Mouse (Mus musculus) CD4-positive naive resting alpha-beta T cell, adult 76 days (primary cell): ENCODE measurements around the gene Gm49630. TPM values are rescaled to one million over a fixed set of nuclear protein-coding genes. Genes with fewer than 3 reads are reported as not detected.

Experiments used
- total RNA-seq: library from RNA; stranded (reverse); gene quantifications from one replicate; pipeline ENCODE4 v1.2.4, GENCODE M21; 2023

Gm49630 gene
- not detected for total RNA-seq

GRCm38 (mm10) chr17:7371879-7372278 is at the start of gene Gm49630:
Gene Gm49630, minus strand, starts transcription at chr17:7371979.

DNA sequence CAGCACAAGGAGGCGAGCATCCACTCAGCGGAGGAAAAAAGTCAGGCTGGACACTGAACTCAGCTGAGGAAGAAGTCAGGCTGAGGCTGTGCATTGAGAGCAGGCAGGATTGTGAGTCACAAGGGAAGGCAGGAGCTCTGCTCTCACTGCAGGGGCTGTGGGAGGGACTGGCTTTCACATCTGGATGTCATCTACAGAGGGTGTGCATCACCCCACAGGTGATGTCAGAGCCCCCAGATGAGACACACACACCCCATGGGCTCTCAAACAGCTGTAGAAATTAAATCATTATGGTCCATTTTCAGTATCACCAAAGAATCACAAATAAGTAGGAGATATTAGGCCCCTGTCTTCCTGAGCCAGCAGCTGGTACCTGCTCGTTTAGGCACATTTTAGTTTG is 13.6 kb upstream of the Gm49630 start, which contains the start of gene Unc93a2:
TSS of gene Unc93a2 (minus strand) at position 101 of the 400 bp plus-strand sequence.

DNA sequence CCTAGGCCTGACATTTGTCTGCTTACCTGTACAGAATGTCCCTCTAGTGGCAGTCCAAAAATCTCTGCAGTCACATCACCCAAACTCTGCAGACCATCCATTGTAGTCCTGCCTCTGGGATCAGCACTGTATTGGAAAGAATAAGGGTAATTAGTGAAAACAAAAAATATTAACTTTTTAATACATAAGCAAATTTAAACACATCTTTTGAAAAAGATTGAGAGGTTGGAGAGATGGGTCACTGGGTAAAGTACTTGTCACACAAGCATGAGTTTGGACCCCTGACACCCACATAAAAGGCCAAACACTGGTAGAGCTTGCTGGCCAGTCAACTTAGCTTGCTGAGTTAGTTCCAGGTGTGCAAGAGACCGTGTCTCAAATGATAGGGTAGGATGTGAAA is 19.2 kb downstream of the Gm49630 start, which contains the start of gene Ttll2:
TSS of gene Ttll2 (minus strand) at position 101 of the 400 bp plus-strand sequence.

DNA sequence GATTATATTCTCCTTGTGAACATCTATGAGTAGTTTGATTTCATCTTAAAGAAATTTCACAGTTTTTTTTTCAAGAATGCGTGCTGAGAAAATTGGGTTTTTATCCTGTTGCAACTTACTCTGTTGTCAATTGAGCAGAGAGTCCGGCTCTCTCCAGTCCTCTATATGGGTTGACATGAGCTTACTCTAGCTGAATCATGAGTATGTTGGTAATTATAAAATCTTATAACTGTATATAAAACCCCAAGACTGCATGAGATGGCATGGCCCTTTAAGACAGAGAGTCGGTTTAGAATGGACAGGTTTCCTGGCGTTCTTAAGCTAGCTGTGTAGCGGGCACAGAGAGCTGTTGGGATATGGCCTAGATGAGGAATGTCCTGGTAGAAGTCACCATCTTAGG is 47.4 kb downstream of the Gm49630 start, which contains the start of gene Tcp10a:
TSS of gene Tcp10a (plus strand) at position 301 of the 400 bp plus-strand sequence.

Other genes starting within 250 kb of the Gm49630 start
- 8.3 TPM for gene Rps6ka2, start 201.9 kb downstream of the Gm49630 start, total RNA-seq
- gene Tcp10a, start 47.3 kb downstream of the Gm49630 start, total RNA-seq = not detected
- not detected for gene Ttll2, start 19.3 kb downstream of the Gm49630 start, total RNA-seq
- gene Unc93a2, start 13.5 kb upstream of the Gm49630 start, total RNA-seq = 0.23 TPM